Mouse (Mus musculus) kidney, postnatal 36 days (tissue): ENCODE measurements at regions not wholly inside any gene's neighbourhood (a gene's known extent, or its start where the extent isn't known, plus 50 kb on each side); places are given as distances from the start of the nearest gene placed in this dataset.

Experiments
- DNase-seq, 2 experiments: peaks; one replicate each; pipeline ENCODE4 v3.0.0; 2021 to 2022; ENCODE audit warnings: mixed read lengths in 2 of 2

DNA sequence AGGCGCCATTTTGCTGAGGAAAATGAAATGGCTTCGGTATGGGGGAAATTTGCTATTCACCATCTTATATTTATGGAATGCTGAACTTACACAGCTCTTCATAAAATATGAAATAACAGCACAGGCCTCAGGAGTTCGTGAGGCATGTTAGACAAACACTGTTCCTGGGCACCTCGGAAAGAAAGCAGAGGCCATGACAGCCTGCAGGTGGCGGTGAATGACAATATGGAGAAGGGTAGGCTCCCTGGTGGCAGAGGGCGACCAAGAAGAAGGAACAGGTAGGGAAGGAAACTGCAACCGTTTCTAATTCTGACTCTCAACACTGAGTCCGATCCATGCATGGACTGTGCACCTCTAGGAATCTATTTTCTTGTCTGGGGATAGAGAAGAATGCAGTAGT, 553.6 kb upstream of the Tmpo start:
- peak in 1 of 2 experiments; percentile 5 for DNase-seq

DNA sequence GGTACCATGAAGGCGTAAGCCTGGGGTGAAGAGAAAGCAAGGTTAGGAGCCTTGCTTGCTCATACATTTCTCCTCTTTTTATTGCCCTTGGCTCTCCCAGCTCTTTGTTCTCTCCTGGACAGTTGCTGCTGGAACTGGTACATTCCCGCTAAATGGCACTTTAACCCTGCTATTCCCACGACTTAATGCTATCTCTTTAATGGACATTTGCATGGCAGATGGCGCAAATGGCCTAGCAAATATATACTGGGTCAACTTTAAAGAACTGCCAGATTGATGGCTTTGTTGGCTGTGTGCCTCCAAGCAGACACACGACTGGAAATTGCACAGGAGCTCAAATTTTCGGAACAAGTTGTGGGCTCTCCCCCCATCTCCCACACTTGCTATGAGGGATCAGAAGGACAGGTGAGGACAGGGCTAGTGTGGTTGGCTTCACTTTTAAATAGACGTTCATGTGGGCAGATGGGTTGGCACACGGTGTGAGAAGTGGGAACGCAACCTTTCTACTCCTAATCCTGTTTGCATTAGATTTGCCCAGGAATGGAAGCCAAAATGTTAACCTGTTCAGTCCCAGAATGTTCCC, 551.0 kb upstream of the Tmpo start:
- DNase-seq: no peak

DNA sequence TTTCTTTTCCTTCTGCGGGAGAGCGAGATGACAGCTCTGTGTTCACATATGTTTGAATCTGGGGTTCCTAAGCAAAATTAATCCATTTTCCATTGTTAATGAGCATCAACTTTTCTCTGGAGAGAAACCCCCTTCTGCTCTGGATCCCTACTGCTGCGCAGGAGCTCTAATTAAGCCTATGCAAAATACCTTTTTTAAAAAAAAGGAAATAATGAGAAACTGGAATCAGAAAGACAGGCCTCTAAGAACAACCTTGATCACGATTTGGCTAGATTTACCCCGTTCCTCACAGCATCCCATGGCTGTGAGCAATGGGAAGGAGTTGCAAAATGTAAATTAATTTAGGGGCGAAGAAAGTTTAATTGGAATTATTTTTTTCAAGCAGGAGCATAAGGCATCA, 548.9 kb upstream of the Tmpo start:
- no peak for DNase-seq

DNA sequence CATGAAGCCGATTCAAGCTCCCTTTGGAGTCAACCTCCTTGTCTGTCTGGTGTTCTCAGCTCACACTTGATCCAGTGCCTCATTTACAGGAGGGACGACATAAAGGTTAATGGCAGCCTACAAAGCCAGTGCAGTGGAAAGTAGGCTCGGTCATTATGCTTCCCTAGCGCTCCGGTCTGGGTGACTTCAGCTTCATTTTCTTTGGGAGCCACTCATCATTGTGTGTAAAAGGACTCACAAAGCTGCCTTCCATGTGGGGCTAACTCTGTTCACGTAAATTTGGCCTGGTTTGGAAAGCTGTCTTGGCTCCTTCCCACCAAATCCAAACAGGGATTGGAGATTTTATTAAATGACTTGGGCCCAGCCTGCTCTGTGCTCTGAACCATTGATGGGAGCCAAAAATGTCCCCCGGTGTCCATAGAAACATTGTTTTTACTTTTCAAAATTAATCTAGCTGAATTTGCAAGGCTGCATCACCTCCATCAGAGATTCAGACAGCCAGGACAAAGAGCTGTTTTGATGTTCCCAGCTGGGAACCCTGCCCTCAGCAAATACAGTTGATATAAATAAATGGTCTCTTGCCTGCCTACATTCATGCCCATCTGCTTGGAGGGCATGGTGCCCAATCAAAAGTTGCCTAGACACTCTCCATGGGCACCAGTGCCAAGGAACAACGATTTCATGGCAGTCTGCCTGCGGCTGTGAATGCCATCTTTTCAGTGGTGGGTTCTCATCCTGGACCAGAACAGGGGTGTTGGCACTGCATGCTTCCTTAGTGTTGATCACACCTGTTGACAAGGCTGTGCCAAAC, 538.7 kb upstream of the Tmpo start:
- no peak for DNase-seq

DNA sequence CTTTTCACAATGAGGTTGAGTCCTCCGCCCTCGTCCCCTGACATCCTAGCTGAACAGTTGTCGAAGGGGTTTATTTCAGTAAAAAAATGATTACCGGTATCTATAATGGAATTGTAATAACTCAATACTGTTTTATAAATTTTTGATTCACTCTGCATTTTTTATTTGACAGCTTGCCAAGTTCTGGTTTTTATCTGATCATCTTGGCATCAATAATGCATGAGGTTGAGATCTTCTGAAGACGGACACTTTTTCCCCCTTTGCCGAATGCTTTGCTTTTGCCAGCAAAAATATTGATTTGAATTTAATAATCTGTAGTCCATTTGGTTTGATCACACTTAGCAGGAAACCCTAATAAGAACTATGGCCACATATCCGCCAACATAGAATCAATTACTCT, 535.5 kb upstream of the Tmpo start:
- no peak for DNase-seq

DNA sequence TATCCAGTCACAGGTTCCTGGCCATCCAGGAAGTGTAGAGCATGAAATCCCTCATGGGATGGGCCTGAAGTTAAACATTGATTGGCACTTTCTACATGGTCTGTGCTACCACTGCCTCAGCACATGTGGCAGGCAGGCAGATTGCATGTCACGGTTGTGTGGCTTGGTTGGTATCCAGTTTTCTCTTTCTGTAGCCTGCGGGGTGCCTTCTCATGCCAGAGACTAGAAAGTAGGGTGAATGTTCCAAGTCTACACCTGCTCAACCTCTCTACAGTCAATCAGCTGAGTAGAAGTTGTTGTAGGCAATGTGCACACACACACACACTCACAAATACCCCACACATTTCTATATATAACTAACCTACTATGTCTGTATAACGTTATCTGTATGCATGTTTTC, 533.5 kb upstream of the Tmpo start:
- DNase-seq: peak in 1 of 2 experiments; percentile 3

DNA sequence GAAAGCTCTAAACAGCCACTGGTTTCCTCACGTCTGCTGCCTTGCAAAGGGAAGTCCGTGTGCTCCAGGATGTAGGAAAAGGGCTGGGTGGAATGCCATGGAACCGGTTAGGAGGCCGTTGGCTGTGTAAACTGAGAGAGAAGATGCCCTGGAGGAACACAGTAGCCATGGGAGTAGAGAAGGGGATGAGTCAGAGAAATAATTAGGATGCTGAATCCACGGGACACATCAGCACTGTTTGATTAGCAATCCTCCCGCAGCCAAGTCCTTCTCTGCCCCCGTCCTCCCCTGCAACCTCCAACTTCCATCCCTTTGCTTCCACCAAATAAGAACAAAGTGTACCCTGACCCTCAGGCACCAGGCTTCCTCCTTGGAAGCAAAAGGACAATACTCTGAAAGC, 532.4 kb upstream of the Tmpo start:
- DNase-seq: no peak

DNA sequence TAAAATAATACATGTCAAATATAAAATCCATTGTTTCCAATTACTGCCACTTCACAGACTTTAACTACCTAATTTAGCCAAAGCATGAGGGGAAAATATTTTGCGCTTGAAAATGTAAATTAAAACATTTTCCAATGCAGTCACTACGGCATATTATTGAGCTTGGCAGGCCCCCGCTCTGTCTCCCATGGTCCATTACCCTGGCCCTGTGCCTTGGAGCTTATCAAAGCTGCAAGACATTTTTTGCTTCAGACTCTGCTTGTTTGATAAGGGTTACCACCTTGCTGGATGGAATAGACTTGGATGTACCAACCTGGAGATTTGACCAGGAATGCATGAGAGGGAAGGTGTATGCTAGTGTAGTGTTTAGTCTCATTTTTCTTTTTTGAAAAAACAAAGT, 525.7 kb upstream of the Tmpo start:
- DNase-seq: no peak

DNA sequence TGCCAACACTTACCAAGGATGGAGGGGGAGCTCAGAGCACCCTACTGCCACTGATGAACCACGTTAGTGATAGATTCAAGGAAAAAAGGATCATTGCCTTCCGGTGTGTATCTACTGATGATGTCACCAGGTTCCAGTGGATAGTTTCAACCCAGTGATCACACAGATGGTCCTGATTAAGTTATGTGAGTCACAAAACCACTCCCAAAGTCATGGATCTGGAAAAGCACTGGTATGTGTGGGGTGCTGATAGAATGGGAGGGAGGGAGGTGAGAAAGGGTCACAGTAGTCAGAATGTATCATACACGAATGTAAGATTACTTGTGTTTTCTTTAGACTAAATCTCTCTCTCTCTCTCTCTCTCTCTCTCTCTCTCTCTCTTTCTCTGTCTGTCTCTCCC, 523.6 kb upstream of the Tmpo start:
- DNase-seq: no peak

DNA sequence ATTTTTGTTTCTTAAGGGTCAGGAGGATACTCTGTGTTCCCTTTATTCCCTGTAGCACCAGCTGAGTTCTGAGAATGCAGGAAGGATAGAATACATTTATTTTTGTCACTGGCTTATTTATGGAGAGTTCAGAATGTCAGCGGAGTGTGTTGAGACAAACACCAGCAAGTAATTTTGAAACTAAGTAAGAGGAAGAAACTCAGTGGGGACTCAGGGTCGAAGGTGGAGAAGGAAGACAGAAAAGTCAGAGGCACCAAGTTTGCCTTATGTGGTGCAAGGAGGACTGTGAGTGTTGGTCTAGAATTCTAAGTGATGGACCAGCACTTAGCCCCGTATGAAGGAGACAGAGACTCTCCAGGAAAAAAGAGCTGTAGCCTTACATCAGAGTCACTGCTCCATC, 520.7 kb upstream of the Tmpo start:
- no peak for DNase-seq

DNA sequence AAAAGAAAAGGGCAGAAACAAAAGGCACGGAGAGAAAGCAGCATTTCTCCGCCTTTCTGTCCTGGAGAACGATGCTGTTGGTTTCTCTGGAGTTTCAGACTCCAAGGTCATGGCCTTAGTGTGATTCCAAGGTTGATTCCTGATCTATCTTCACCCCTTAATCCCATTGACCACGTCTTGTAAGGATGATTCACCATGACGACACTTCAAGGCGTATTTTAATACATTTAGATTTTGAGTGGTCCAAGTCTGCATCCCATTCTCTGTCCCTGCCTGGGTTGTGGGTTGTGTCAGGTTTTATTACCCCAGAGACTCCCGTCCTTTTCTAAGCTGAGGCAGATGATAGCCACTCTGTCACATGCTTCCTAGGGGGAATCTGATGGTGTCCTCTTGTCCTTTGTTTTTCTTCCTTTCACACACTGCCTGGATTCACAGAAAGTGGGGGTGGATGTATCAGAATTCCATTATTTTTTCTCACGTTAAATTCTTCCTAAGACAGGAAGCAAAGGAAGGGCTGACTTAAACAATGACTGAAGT, 505.0 kb upstream of the Tmpo start:
- no peak for DNase-seq

DNA sequence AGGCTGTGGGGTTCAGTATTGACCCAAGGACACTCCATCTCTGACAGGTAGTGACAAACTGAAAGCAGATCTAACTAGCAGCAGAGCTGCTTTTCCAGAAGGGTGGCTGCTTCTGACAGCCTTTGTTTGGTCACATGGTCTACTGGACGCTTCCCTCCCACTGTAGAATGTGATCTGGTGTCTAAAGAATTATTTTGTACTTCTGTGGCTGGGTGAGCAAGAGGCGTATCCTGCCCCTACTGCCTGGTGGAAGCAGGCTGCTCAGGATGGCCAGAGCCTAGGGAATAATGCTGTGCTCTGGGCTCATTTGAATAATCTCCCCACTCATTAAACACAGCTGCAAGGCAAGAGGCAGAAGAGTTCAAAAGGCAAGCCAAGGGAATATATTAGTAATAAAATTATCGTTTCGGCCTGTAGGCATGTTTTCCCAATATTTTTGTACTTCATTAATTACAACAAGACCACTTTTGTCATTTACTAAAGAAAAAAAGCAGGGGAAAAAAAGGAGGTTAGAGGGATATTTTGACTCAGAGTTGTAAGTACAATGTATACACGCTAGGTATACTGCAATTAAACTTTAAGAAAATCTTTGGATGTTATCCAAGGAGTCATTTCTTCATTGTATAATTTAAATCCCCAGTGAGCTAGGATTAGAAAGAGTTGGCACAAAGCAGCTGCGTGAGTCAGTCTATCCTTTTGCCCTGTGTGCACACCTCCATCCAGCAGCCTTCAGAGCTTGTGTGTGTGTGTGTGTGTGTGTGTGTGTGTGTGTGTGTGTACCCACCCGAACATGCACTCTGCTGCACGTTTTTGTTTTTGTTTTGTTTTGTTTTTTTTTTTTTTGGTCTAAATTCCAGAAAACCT, 504.3 kb upstream of the Tmpo start:
- DNase-seq: peak in 1 of 2 experiments; percentile 1

DNA sequence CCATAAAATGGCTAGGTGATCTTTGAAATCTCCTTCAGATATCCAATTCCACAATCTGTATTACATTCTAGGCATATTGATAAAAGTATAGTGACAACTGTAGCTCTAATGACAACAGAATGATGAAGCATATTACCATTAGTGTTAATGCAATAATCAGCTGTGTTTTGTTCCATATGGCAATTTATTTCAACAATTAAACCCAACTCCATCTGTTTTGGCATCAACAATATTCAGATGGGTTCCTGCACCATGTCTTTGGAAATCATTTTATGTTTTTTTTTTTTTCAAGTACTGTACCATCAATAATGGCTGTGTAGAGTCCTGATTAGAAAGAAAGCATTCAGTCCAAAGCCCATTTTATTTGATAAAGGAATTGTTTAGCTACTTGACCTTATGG, 498.5 kb upstream of the Tmpo start:
- no peak for DNase-seq

DNA sequence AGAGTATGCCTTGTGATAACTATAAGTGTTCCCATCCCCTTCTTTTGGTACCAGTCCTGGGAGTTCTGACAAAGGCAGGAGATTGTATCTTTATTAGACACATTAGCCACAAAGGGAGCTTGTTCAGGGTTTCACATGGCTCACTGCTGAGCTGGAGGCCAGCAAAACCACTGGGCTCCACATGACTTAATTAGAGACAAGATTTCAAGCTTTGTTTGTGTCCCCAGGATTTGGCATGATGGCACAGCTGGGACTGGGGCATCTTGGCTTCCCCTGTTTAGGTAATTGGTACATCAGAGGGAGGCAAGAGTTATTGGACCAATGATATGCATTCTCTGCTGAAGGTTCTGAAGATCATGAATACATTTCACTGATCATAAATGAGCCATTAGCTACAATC, 456.8 kb upstream of the Tmpo start:
- DNase-seq: no peak

DNA sequence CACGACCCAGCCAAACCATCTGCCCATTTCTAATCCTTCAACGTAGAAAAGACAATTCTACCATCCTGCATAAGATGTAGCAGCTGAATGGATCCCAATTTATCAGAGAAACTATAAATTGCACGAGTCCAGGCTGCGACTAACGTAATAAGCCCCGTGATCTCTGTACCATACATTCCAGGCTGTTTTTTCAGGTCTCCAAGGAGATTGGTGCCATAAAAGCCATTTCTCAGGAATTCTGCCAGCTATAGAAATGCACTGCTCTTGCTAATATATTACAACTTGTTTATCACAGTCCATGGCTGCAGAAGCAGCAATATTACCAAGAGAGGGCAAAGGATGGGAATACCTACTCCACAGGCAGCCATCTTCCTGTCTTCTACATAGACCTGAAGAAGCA, 447.6 kb upstream of the Tmpo start:
- no peak for DNase-seq

DNA sequence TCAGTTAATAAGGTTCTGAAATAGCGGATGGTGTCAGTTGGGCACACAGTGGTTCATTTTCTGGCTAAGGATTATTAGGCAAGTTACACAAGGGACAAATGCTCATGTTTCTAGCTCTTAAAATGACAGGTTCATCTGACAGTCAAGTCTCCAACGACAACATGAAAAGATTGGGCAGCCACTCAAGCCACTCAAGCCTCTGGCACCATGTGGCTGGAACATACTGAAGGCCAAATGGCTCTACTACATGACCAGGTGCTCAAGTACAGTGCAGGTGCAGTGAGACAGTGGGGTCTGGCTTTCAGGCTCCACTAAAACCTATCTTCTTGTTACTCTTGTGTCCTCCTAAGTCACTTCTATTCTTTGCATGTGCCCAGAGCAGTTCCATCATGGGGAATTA, 441.2 kb upstream of the Tmpo start:
- DNase-seq: no peak

DNA sequence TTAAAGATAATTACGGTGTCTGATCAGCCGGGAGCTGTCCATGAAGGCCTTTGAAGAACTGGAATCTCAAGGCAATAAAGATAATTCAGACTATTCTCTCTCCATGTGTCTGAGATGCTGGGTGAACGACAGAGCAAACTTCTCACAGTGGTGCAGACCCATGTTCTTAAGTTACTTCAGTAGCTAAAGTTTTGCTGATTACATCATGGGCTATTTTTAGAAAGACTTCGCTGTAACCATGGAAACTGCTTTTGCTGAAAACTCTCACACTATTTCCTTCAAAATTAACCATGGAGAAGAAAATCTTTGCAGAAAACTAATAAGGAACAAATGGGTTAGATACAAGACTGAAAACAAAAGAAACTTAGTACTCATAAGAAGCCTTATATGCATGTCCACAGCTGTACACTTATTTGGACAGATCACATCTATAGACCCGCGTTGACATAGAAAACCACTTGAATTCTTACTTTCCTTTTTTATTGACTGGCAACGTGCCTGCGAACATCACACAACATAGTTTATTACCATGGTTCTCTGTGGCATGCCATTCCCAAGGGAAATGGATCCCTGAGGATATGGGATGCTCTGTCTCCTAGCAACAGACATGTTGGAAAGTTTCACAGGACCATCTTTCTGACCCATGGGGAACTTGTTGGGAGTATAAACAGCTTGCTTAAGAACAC, 432.8 kb upstream of the Tmpo start:
- no peak for DNase-seq

DNA sequence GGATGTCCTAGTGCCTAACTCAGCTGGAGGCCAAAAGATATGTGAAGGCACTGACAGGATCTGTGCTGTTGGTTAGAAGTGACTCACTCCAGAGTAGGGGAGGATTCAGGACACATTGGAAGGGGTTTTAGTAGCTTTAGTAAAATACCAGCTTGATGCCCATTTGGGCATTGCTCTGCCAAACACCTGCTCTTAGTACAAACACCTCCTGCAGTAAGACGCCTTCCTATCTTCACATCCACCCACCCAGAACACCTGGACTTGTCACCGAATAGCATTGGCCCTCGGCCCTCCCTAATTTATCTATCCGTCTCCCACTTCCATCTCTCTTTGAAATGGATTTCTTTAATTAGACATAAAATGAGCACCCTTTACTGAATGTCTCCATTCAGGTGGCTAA, 430.9 kb upstream of the Tmpo start:
- DNase-seq: no peak

DNA sequence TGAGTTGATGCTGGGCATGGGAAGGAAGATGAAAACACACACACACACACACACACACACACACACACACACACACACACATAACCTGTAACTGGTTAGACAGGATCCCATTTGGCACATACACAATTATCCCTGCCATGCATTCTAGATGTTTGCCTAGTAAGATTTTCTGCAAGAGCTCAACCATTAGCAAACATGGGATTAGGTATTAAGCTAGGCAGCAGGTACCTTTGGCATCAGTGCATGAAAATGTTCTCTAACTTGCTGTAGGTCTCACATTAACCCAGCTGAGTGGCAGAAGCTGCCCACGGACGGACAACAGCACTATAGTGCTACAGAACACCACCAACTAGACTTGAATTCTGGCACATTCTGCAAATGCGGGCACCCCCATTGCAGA, 413.8 kb upstream of the Tmpo start:
- peak; percentile 37 to 66 for DNase-seq

DNA sequence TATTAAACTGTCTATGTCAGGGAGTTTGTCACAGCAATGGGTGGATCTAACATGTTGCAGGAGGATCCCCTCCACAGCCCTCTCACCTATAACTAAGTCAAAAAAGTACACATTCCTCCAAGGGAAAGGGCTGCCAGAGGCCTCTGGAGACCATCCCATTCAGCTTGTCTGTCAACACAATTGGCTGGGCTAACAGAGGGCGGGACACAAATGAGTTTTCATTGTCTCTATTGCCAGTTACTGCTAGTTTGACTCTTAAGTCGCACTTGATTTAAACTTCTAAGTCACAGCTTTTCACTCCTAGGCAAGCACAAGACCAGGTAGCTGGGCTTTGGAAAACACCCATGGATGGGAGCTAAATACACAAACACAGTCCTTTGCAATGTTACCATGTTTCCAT, 412.3 kb upstream of the Tmpo start:
- no peak for DNase-seq

DNA sequence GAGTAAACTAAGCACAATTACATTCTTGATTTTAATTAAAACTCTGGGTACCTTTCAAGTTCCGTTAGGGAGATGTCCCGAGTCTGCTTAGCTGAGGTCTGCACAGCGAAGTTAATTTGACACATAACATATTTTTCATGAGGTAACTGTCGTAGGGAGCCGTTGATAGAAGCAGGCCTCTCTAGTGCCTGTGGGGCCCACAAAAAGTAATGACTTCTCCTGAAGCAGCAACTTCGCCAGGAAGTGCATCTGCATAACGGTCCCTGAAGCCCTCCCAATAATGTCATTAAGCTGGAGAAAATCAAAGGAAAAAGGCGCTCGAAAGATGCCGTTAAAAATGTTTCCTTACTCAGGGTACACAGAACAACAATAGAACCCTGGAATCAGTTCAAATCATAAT, 410.7 kb upstream of the Tmpo start:
- no peak for DNase-seq

DNA sequence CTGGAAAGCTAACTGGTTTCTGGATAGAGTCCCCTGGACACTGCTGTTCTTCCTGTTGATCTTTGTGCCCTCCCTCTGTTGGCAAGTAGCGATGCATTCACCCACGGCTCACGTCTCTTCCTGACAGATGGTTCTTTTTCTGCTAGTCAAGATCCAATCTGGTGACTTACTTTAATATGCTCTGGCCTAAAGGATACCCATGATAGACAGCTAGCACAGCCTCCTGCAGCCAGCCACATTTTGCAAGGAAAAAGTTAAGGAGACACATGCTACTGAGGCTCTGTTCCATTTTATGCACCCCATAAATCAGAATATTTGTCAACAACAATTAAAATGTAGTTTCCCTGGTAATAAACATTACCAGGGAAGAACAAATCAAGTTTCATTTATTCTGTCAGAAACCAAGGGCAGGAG, 410.3 kb upstream of the Tmpo start:
- no peak for DNase-seq

DNA sequence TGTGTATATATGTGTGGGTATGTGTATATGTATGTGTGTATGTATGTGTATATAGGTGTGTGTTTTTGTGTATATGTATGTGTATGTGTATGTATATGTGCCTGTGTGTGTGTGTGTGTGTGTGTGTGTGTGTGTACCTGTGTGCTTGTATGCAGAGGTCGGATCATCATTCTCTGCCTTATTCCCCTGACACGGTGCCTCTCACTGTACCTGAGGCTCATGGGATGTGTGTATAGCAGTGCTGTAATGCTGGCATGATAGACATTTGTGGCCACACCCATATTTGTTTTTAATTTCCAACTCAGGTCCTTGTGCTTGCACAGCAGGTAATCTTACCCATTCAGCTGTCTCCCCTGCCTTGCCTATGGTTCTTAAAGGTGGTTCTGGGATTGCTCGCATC, 402.1 kb upstream of the Tmpo start:
- DNase-seq: no peak
